Mouse (Mus musculus): ENCODE measurements around the gene Rxrg.
A peak's percentile ranks its signal among the peaks of the same experiment; 100 is the strongest.

Gene Rxrg

DNA sequence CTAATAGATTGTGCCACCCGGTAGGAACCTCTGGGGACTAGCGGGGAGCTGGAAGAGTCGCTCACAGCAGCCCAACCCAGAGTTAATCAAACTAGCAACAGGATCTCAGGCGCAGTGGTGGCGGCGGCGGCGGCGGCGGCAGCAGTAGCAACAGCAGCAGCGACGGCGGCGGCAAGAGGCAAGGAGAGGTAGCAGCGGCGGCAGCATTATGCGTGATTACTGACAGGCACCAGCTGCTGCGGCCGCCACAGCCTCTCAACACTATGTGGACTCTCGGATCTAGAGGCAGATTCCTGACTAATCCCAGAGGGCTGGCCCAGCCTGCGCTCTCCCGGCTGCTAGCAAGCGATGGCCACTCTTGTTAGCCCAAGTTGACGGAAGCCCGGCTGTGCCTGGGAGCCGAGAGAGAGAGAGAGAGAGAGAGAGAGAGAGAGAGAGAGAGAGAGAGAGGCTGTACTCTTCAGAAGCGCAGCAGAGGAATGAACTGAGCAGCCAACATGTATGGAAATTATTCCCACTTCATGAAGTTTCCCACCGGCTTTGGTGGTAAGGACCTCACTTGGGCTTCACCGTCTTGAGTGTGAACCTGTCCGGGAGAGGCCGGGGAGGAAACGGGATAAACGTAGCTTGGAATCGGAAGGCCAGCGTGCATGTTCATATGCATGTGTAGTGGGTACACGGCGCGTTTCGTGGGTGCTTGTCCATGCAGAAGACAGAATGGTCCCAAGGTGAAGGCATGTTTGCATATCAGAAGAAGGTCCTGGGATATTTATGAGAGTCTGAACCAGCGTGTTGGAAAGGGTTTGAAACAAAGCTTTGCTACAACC, at the start of gene Rxrg:
Gene Rxrg (plus strand): TSS at position 130 of the 827 bp plus-strand sequence.
- DNase-seq (ENCODE audit: low spot score in 2 of 2): no peak

DNA sequence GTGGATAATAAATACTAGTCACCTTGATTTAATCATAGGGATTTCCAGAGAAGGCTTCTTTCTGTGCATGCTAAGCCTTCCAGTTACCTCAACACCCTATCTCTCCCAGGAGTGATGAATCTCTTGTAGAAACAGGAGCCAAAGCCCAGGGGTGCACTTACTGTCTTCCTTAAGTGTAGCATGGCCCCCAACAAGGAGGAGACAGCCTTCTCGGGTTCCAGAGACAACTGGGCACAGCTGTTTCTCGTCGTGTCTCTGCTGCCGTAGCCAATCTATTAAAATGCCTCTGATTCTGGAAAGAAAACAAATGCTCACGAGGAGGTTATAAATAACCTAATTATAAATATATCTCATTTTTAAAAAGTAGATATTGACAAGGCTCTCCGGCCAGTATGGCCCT, 48.9 kb upstream of the Rxrg start:
- DNase-seq (ENCODE audit: low spot score in 2 of 2): no peak

DNA sequence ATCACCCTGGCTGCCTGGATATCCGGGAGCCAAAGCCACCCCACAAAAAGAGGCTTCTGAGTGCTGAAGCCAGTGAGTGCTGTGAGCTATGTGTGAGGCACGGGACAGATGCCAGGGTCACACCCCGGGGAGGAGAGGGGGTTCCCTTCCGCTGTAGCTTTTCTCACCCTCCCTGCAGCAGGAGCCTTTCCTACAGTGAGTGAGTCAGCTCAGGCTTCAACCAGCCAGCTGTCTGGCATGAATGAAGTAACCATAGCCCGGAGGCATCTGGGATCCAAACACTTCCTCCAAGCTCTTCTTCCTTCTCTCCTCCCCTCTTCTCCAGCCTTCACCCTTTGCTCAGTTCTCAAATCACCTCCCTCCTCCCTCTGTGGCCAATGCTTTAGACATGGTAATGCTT, 46.6 kb upstream of the Rxrg start:
- no peak for DNase-seq (ENCODE audit: low spot score in 2 of 2)

DNA sequence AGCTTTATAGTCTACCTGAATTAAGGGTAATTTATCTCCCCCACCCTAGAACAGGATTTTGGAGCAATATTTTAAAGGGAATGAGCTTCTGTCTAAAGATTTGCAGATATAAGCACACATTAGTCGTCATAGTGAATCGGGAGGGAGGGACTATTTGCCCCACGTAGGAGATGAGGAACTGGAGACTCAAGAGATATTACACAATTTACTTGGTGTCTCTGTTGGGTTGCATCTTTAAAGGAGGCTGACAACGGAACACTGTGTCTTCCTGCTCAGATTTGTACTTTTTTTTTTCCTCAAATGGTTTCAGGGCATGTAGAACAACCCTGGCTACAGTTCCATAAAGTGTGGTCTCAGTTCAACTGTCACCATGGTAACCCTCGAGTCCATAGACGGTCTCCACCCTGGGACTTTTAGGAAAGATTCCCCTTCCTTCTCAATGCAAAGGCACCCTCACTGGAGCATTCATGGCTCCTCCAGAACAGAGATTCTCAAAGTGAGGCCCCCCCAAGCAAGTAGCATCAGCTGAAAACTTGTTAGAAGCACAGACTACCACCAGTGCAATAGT, 44.1 kb upstream of the Rxrg start:
- DNase-seq (ENCODE audit: low spot score in 2 of 2): no peak

DNA sequence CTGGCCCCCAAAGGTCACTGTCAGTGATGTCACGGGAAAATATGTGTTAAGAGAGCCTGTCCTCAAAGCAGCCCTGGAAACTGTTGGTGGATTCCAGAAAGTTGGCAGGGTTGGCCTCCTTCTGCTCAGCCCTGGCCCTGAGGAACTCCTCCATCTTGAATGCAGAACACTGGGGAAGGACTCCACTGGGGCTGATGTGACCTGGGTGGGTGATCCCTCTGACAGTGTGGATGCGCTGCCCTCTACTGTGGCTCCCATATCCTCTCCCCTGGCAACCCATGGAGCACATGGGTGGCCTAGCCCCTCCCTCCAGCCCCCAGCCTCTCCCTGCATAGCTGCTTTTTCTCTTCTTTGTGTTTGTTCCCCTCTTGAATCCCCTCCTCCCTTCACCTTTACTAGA, 31.6 kb upstream of the Rxrg start:
- DNase-seq (ENCODE audit: low spot score in 2 of 2): no peak

DNA sequence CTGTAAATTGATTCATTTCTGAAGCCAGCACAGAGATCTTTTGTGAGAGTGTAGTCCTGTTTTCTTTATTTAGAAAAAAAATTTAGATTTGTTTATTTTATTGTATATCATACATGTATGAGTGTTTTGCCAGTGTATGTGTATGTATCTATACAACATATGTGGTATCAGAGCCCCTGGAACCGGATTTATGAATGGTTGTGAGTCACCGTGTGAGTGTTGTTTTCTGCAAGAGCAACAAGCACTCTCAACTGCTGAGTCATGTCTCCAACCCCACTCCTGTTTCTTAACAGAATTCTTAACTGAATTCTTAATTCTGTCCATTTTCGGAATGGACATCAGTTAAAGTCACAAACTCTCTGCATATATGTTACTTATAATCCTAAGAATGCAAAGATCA, 19.1 kb upstream of the Rxrg start:
- no peak for DNase-seq (ENCODE audit: low spot score in 2 of 2)

DNA sequence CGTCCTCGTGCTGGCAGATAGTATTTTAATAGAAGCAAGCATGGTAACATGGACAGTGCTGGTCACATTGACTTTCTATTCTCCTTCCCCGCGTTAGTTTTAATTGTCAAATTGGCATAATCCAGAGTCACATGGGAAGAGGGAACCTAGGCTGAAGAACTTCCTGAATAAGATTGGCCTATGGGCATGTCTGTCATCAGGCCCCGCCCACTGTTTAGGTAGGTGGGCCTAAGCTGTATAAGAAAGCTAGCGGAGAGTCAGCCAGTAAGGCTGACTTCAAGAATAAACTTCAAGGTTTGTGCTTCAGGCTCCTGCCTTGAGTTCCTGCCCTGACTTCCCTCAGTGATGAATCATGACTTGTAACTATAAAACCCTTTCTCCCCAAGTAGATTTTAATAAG, 15.0 kb upstream of the Rxrg start:
- no peak for DNase-seq (ENCODE audit: low spot score in 2 of 2)

DNA sequence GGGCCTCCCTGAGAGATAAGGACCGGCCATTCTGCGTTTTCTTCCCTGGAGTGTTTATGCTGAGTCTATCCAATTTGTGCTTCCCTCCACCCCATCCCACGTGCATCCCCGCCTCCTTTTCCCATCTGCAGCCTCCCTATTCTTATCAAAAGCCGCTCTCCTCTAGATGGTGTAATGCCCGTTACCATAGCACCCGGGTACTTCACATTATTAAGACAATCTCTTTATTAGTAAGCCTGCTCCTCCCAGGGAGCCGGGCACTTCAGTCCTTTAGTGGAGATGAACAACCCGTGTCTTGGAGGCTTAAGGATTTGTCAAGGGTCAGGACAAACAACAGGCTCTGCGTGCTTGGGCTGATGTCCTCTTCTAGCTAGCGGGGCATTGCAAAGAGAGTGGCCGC, 14.3 kb upstream of the Rxrg start:
- DNase-seq (ENCODE audit: low spot score in 2 of 2): no peak

DNA sequence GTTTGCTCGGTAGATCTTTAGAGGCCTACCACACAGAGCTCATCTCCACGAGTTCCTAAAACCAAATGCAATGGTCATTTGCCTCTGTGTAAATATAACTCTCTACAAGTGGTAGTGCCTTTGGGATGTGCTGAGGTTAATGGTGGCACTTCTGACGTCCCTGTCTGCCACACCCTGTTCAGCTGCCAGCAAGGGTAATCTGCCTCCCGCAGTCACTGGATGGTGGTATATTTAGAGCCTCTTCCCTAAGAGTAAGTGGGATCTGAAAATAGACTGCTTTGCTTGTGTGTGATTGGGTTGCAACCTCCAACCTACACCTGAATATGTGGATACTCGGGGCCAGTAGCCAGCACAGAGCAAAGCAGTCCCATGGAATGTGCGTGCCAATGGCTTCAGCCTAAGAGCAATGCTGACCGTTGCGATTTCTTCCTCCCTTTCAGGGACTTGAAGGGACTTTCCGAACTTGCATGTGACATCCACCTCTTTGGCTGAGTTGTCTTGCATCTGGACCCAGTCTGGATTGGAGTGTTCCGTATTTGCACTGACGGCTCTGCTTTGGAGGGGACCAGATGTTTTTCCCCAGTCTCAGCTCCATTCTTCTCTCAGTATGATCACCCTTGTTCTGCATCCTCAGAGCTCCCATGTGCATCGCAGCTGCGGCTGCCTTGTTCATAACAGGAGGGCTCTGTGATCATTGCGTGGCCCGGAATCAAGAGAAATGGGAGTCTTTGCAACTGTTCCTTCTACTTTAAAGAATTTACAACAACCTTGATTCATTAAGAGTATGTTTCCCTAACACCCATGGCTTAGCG, 9.2 kb upstream of the Rxrg start:
- no peak for DNase-seq (ENCODE audit: low spot score in 2 of 2)

DNA sequence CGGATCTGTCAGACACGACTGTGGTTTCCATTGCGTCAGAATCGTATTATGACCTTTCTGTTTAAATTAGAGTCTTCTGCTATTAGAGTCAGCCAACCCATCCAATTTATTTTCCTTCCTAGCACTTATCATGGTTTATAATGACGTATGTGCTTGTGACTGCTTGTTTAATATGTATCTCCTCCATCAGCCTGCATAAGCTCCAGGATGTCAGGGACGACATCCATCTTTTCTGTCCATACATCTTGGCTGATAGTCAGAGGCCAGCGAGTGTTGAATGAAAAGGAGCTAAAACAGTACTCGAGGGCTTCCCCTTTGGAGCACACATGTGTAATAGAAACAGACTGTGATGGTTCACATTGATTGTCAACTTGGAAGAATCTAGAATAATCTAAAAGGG, 6.0 kb upstream of the Rxrg start:
- no peak for DNase-seq (ENCODE audit: low spot score in 2 of 2)

DNA sequence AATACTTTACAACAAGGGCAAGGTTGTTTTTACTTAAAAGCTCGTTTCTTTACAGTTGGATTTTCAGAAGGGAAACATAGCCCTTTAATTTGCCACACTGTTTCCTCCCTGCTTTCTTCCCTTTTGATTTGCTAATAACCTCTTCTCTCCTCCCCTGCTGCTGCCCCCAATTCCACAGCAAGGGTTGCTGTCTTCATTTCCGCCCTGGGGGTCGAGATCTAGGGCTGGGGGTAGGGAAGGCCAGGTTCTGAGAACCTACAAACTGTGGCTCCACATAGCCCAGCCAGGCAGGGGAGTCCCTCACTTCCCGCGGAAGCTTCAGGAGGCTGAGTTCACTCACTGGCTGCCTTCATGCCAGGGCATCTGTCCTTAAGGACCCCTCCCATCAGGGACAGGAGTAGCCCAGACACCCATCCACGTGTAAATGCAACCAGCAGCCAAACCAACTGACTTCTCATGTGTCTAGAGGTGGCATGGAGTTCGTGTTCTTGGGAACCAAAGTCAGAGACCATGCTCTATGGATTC, 1.1 kb downstream of the Rxrg start:
- DNase-seq (ENCODE audit: low spot score in 2 of 2): no peak

DNA sequence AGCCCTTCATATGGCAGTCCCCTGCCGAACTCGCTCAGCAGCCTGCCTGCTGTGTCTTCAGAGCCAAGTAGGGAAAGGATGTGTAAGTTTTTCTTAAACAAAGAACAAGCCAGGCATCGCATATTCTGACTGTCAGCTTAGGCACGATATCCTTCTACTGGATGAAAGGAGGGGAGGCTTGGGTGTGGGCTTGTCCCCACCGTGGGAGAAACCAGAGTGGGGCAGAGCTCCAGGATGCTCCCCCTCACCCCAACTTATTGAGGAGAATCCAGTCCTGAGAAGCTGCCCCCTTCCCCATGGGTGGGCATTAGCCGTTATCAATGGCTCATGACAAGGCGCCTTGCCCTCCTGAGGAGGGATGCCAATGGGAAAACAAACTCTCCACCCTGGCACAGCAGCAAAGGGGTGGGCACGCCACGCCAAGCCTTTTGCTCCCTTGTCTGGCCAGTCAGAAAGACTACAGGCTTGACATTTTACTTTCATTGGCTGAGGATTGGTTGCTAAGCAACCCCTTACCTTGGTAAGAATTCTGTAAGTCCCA, 10.1 kb downstream of the Rxrg start:
- DNase-seq (ENCODE audit: low spot score in 2 of 2): no peak

DNA sequence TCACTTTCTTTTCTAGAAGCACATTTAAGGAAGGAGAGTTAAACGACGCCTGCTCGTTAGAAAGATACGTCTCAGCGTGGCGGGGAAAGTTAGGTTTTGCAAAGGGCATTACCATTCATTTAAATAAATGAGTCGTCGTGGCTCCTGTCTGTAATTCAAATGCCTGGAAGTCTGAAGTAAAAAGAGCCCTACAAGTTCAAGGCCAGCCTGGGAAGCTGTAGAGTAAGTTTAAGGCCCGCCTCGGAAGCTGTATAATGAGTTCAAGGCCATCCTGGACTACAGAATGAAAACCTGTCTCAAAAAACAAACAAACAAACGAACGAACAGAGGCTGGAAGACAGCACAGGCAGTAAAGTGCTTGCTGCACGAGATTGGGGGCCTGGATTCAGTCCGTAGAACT, 18.9 kb downstream of the Rxrg start:
- DNase-seq (ENCODE audit: low spot score in 2 of 2): no peak

DNA sequence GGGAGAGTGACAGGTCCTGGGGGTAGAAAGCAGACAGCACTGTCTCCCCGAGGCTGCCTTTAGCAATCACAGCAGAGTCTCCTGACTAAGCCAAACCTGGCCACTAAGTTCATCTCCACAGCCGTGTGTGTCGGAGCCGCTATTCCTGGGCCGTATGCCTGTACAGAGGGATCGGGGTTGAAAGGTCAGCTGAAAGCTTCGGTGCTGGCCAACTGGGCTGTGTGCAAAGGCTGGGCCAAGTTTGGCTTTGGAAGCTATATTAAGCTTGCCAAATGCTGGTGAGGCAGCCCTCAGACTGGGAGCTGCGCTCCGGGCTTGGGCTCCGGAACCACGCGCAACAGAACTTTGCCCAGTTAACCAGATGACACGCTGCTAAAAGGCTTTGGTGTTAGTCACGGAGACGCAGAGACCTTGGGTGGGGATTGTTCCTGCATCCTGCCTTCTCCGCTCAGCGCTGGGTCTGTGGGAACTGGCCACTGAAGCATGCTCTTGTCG, 19.9 kb downstream of the Rxrg start:
- no peak for DNase-seq (ENCODE audit: low spot score in 2 of 2)

DNA sequence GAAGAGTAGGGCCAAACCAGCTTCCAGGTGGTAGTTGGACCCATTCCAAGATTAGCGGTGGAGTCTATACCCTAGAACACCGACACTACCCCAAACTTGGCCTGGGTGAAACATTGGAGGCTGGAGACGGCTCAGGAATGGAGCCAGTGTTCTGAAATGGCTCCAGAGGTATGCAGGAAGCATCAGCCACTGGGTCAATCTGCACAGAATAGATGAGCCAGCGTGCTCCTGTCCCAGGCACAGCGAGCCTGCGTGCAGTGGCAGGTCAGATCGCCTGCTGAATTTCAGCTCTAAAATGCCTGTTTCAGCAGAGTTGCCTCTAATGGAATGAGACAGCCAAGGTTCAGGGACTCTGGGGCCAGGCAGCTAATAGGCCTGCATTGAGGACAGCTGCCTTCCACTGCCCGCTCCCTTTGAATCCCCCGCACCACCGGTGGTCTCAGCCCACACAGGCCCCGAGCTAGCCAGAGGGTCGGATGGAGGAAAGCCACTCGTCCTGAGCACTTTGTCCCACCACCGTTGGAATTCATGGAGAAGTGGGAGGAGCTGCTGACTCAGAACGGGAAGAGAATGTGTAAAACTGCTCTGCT, 22.1 kb downstream of the Rxrg start:
- no peak for DNase-seq (ENCODE audit: low spot score in 2 of 2)

DNA sequence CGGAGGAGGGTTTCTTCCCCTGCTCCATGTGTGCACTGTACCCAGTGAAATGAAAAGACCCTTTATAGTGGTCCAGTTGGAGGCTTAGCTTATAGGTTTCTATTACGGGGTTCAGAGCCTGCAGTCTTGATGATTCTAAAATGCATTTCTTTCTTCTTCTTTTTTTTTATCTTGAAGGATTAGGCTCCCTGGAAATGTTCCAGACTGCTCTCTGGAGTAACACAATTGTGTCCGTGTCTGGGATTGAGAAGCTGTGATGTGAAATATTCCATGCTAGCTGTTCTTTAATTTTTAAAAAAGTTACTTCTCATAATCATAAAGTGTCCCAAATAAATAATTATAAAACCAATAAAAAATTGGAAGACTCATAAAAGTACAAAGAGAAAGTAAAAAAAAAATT, 26.9 kb downstream of the Rxrg start:
- DNase-seq (ENCODE audit: low spot score in 2 of 2): no peak

DNA sequence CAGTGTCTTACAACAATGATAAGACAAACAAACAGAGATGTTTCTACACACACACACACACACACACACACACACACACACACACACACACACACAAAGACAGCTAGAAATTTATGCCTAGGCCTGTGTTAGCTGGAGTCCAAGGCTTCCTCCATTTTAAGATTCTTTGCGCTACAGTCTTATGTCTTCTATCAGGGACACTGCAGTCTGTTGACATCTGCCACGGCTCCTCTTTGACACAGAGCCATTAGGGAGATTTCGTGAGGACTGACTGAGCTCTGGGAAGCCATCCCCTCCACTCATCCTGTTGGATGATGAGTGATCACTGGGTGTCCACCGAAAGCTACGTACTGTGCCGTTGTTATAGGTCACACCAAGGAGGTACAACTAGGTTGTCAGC, 33.6 kb downstream of the Rxrg start:
- no peak for DNase-seq (ENCODE audit: low spot score in 2 of 2)

DNA sequence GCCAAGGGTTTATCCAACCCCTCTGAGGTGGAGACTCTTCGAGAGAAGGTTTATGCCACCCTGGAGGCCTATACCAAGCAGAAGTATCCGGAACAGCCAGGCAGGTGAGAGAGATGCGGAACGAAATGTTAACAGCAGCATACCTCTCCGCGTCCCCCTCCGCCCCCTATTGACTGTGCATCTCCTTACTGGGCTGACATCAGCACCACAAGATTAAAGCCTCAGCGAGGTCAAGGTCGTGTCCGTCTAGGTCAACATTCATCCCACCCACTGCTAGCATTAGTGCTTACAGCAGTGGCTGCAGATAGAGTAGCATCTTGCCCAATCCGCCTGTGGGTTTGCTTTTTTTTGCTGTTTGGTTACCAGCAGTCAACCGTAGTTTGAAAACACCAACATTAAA, 37.5 kb downstream of the Rxrg start:
- DNase-seq (ENCODE audit: low spot score in 2 of 2): no peak

DNA sequence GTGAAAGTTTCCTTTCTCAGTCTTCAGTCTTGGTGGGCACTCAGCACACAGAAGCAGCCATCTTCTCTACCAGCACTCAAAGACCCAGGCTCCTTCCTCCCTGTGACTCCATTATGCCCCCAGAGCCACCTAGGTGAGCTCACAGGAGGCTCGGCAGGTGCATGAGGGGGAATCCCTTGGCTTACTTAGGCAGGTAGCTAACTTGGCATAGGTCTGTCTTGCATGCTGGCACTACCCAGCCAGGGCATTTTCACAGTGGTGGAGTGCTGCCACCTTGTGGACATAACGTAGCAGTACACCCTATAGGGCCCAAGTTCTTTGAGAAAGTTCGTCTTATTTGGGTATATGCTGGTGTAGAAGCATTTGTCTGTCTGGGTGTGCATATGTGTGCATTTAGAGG, 38.8 kb downstream of the Rxrg start:
- peak; percentile 37 to 72 for DNase-seq (ENCODE audit: low spot score in 2 of 2)

DNA sequence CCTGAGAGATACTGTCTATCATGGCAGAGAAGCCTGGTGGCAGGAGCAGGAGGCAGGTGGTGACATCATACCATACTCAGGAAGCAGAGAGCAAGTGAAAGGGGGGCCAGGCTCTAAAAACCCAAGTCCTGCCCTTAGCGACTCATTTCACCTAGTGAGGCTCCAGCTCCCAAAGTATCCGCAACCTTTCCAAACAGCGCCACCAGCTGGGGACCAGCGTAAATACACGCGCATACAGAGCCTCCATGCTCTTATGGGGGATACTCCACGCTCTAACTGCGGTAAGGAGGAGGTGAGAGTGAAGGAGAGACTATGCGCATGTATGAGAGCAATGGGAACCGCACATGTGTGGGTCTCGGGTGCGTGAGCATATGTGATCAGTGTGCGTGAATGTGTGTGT, 39.9 kb downstream of the Rxrg start:
- DNase-seq (ENCODE audit: low spot score in 2 of 2): peak in 1 of 2 experiments; percentile 73

DNA sequence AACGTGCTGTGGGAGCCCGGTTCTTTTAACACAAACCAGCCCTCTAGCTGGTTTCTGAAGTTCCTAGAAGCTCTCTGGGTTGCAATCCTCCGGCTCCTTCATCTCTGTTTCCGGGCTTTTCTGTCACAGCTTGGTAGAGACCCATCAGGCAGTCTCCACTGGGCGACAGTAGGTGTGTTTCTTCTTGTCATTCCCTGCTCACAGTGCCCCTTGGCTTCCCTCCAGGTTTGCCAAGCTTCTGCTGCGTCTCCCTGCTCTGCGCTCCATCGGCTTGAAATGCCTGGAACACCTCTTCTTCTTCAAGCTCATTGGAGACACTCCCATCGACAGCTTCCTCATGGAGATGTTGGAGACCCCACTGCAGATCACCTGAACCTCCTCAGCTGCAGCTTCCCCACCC, 40.7 kb downstream of the Rxrg start:
- DNase-seq (ENCODE audit: low spot score in 2 of 2): no peak
